Mouse (Mus musculus): ENCODE measurements at regions not wholly inside any gene's neighbourhood (a gene's known extent, or its start where the extent isn't known, plus 50 kb on each side); places are given as distances from the start of the nearest gene placed in this dataset.

GRCm38 (mm10) chr14:86453142-86453541 is 687.9 kb downstream of the Diaph3 start:
- TF ChIP-seq CTCF (IDR thresholded peaks at IDR 0.05; ENCODE audit: low read depth, low read length): no peak
- no peak for TF ChIP-seq POLR2AphosphoS5 (IDR thresholded peaks at IDR 0.05; ENCODE audit: insufficient replicate concordance, low read depth, low read length)
